Comparison of ENCODE assay signal across 10 mouse cellular contexts in genomic region chr3:89216407-89216806, GRCm38 (mm10). TPM values are rescaled to one million over a fixed set of nuclear protein-coding genes. Genes with fewer than 3 reads are reported as not detected.
DNase-seq lines count a peak whose midpoint lies in the region; ATAC-seq and TF ChIP-seq lines count a peak whose summit lies in the region.
"Not testable (repeated sequence)": the region's sequence is repeated elsewhere in the genome, so short reads cannot be mapped to it uniquely, and the experiment has no call there.
"Had no signal": no experiment of that assay in that cellular context is flagged by ENCODE, and none has a peak within 500 bp of the region (broad histone marks: within the 10 kb centered on the region; RNA-seq: fewer than 3 reads in every experiment).

No protein-coding gene starts in this region.

- not testable (repeated sequence) for H3K27ac ChIP-seq in MEL (ENCODE audit: control insufficient read depth, low read depth, low read length); forebrain, postnatal 0 days (ENCODE audit: low read depth, low read length); limb, embryonic 13.5 days; midbrain, embryonic 11.5 days (ENCODE audit: low read depth, low read length); neural tube, embryonic 12.5 days
- peak overlapping the region; percentile 98 for H3K27ac ChIP-seq in forebrain, embryonic 10.5 days
- H3K27ac ChIP-seq in hindbrain, embryonic 13.5 days = peak overlapping the region; percentile 99; the same call in 1 of the 2 replicates

- ATAC-seq in forebrain, postnatal 0 days; hindbrain, embryonic 13.5 days (ENCODE audit: low FRiP score); limb, embryonic 13.5 days (ENCODE audit: low FRiP score, low read depth); midbrain, embryonic 11.5 days (ENCODE audit: low FRiP score); neural tube, embryonic 12.5 days (ENCODE audit: low FRiP score, low read depth): not testable (repeated sequence)

- H3K4me2 ChIP-seq in forebrain, postnatal 0 days (ENCODE audit: low read depth) = peak overlapping the region; percentile 84; the same call in 1 of the 2 replicates
- H3K4me2 ChIP-seq in hindbrain, embryonic 13.5 days = peak overlapping the region; percentile 69; the same call in 1 of the 2 replicates
- H3K4me2 ChIP-seq in limb, embryonic 13.5 days (replicated peaks) = peak overlapping the region; percentile 83
- H3K4me2 ChIP-seq in midbrain, embryonic 11.5 days = peak overlapping the region; percentile 82
- H3K4me2 ChIP-seq in neural tube, embryonic 12.5 days (replicated peaks) = peak overlapping the region; percentile 73

- not testable (repeated sequence) for H3K9me3 ChIP-seq in MEL (replicated peaks; ENCODE audit: insufficient read depth, low read length); forebrain, embryonic 10.5 days; forebrain, postnatal 0 days (ENCODE audit: low read length); hindbrain, embryonic 13.5 days; limb, embryonic 13.5 days; midbrain, embryonic 11.5 days (ENCODE audit: control insufficient read depth, low read length); neural tube, embryonic 12.5 days

- TF ChIP-seq RAD21 in MEL (IDR thresholded peaks at IDR 0.05; ENCODE audit: low read depth, low read length) = not testable (repeated sequence)

- not testable (repeated sequence) for H3K4me3 ChIP-seq in MEL (ENCODE audit: control insufficient read depth in 1 of 2, insufficient read depth in 1 of 2, low read depth in 2 of 2, low read length in 2 of 2); forebrain, postnatal 0 days (ENCODE audit: low read depth, low read length); limb, embryonic 13.5 days; midbrain, embryonic 11.5 days (ENCODE audit: low read depth, low read length); neural tube, embryonic 12.5 days
- H3K4me3 ChIP-seq in forebrain, embryonic 10.5 days = peak overlapping the region; percentile 78; the same call in 1 of the 2 replicates
- H3K4me3 ChIP-seq in hindbrain, embryonic 13.5 days = peak overlapping the region; percentile 64; the same call in 1 of the 2 replicates

- peaks cover 0 to 10% of the 10 kb centered on the region in 2 experiments; a peak in 2 of 4 replicates for H3K36me3 ChIP-seq in MEL (ENCODE audit: control insufficient read depth in 1 of 2, insufficient read depth in 2 of 2, low read length in 2 of 2)
- peaks cover 47% of the 10 kb centered on the region for H3K36me3 ChIP-seq in forebrain, embryonic 10.5 days (replicated peaks)
- peaks cover 16% of the 10 kb centered on the region for H3K36me3 ChIP-seq in forebrain, postnatal 0 days (ENCODE audit: insufficient read depth)
- H3K36me3 ChIP-seq in hindbrain, embryonic 13.5 days; midbrain, embryonic 11.5 days (ENCODE audit: control insufficient read depth, insufficient read depth, low read length): not testable (repeated sequence)
- peaks cover 41% of the 10 kb centered on the region for H3K36me3 ChIP-seq in limb, embryonic 13.5 days
- peaks cover 10% of the 10 kb centered on the region; the same call in 1 of the 2 replicates for H3K36me3 ChIP-seq in neural tube, embryonic 12.5 days

- DNase-seq in MEL (ENCODE audit: low read depth, low spot score); forebrain, embryonic 10.5 days (ENCODE audit: extremely low spot score, low spot score); forebrain, postnatal 0 days; midbrain, embryonic 11.5 days (ENCODE audit: low spot score, missing footprints): not testable (repeated sequence)

- WGBS in forebrain, embryonic 10.5 days = 80% methylated on average over 7 of the region's 7 CpGs
- 66% methylated on average over 7 of the region's 7 CpGs for WGBS in forebrain, postnatal 0 days
- WGBS in hindbrain, embryonic 13.5 days = 68% methylated on average over 7 of the region's 7 CpGs
- WGBS in limb, embryonic 13.5 days = 69% methylated on average over 7 of the region's 7 CpGs
- WGBS in midbrain, embryonic 11.5 days = 77% methylated on average over 7 of the region's 7 CpGs
- WGBS in neural tube, embryonic 12.5 days = 73% methylated on average over 7 of the region's 7 CpGs

- TF ChIP-seq CTCF in MEL (IDR thresholded peaks at IDR 0.05 in 2 of 3, conservative IDR thresholded peaks at IDR 0.05 in 1 of 3; ENCODE audit: control insufficient read depth in 1 of 3, insufficient read depth in 1 of 3, low read depth in 2 of 3, low read length in 3 of 3, poor library complexity in 1 of 3, severe bottlenecking in 1 of 3); forebrain, postnatal 0 days (IDR thresholded peaks at IDR 0.05; ENCODE audit: low read depth): not testable (repeated sequence)

- not testable (repeated sequence) for TF ChIP-seq POLR2A in MEL (IDR thresholded peaks at IDR 0.05; ENCODE audit: control insufficient read depth in 1 of 2, insufficient read depth in 1 of 2, low read depth in 1 of 2, low read length in 2 of 2, poor library complexity in 1 of 2)

- H3K27me3 ChIP-seq in MEL (ENCODE audit: control insufficient read depth in 1 of 2, insufficient read depth in 2 of 2, low read length in 2 of 2); forebrain, embryonic 10.5 days (ENCODE audit: poor library complexity, severe bottlenecking); forebrain, postnatal 0 days (ENCODE audit: insufficient read depth, low read length); hindbrain, embryonic 13.5 days; limb, embryonic 13.5 days; midbrain, embryonic 11.5 days (ENCODE audit: control insufficient read depth, insufficient read depth, low read length); neural tube, embryonic 12.5 days (replicated peaks): not testable (repeated sequence)

- peaks cover 2 to 14% of the 10 kb centered on the region in 2 experiments; a peak in 3 of 4 replicates for H3K4me1 ChIP-seq in MEL (ENCODE audit: control insufficient read depth in 1 of 2, insufficient read depth in 2 of 2, low read length in 2 of 2)
- H3K4me1 ChIP-seq in forebrain, embryonic 10.5 days = peaks cover 86% of the 10 kb centered on the region
- H3K4me1 ChIP-seq in forebrain, postnatal 0 days (ENCODE audit: insufficient read depth) = not testable (repeated sequence)
- peaks cover 60% of the 10 kb centered on the region for H3K4me1 ChIP-seq in hindbrain, embryonic 13.5 days (replicated peaks)
- H3K4me1 ChIP-seq in limb, embryonic 13.5 days = peaks cover 34% of the 10 kb centered on the region
- H3K4me1 ChIP-seq in midbrain, embryonic 11.5 days (ENCODE audit: control insufficient read depth, insufficient read depth, low read length) = peaks cover 36% of the 10 kb centered on the region
- H3K4me1 ChIP-seq in neural tube, embryonic 12.5 days = peaks cover 29% of the 10 kb centered on the region

- peaks cover 10% of the 10 kb centered on the region for H3K79me2 ChIP-seq in MEL (ENCODE audit: control insufficient read depth, insufficient read depth, low read length, poor library complexity)

- not testable (repeated sequence) for H3K9ac ChIP-seq in MEL (ENCODE audit: control insufficient read depth, low read depth, low read length, poor library complexity, severe bottlenecking); forebrain, postnatal 0 days; neural tube, embryonic 12.5 days
- H3K9ac ChIP-seq in hindbrain, embryonic 13.5 days = peak overlapping the region; percentile 14; the same call in 1 of the 2 replicates
- H3K9ac ChIP-seq in limb, embryonic 13.5 days = 0 out of 2 replicates have a peak overlapping the region, but pooled peaks have one; percentile 35
- H3K9ac ChIP-seq in midbrain, embryonic 11.5 days (ENCODE audit: low read length) = peak overlapping the region; percentile 72; the same call in 1 of the 2 replicates

- not testable (repeated sequence) for TF ChIP-seq EP300 in MEL (IDR thresholded peaks at IDR 0.05; ENCODE audit: low read depth in 1 of 2, low read length in 2 of 2)

RNA-seq across cellular contexts. Expression of gene Thbs3, which starts 1.4 kb away (rescaled TPM):
- total RNA-seq in MEL (2012; rRNA removed) = 1.8 and 3.4 TPM in 2 replicates
- 1 to 10 TPM in 1 of 2 experiments, not detected in 1; 4.9 TPM for polyA plus RNA-seq in MEL (2012; ENCODE audit: insufficient read depth in 1 of 2, insufficient read length in 2 of 2, low read depth in 1 of 2, low replicate concordance in 2 of 2, missing spikeins in 1 of 2)
- 65.8 and 78.2 TPM in 2 replicates for polyA plus RNA-seq in forebrain, embryonic 10.5 days (2016; fragmentation: Nextera tagmentation; extraction: Ambion mirVana)
- total RNA-seq in forebrain, postnatal 0 days (2014; rRNA removed) = 53.6 and 74.1 TPM in 2 replicates
- 31.1 and 42.8 TPM in 2 replicates for polyA plus RNA-seq in forebrain, postnatal 0 days (2015; fragmentation: Nextera tagmentation; extraction: Ambion mirVana)
- 53.5 and 60.7 TPM in 2 replicates for polyA plus RNA-seq in hindbrain, embryonic 13.5 days (2015; fragmentation: Nextera tagmentation; extraction: Ambion mirVana)
- 63.7 and 69.8 TPM in 2 replicates for polyA plus RNA-seq in limb, embryonic 13.5 days (2015; fragmentation: Nextera tagmentation; extraction: Ambion mirVana)
- polyA plus RNA-seq in midbrain, embryonic 11.5 days (2014; fragmentation: Nextera tagmentation; extraction: Ambion mirVana) = 50.7 and 55.8 TPM in 2 replicates
- 46.4 and 48.2 TPM in 2 replicates for polyA plus RNA-seq in neural tube, embryonic 12.5 days (2016; fragmentation: Nextera tagmentation; extraction: Ambion mirVana)

RNA-seq across cellular contexts. Expression of gene Mtx1, which starts 10.5 kb away (rescaled TPM):
- 312 and 314 TPM in 2 replicates for total RNA-seq in MEL (2012; rRNA removed)
- 100 to 1,000 TPM in 1 of 2 experiments, not detected in 1; 369 TPM for polyA plus RNA-seq in MEL (2012; ENCODE audit: insufficient read depth in 1 of 2, insufficient read length in 2 of 2, low read depth in 1 of 2, low replicate concordance in 2 of 2, missing spikeins in 1 of 2)
- 227 and 242 TPM in 2 replicates for polyA plus RNA-seq in forebrain, embryonic 10.5 days (2016; fragmentation: Nextera tagmentation; extraction: Ambion mirVana)
- 142 and 167 TPM in 2 replicates for total RNA-seq in forebrain, postnatal 0 days (2014; rRNA removed)
- polyA plus RNA-seq in forebrain, postnatal 0 days (2015; fragmentation: Nextera tagmentation; extraction: Ambion mirVana) = 199 and 212 TPM in 2 replicates
- 161 and 166 TPM in 2 replicates for polyA plus RNA-seq in hindbrain, embryonic 13.5 days (2015; fragmentation: Nextera tagmentation; extraction: Ambion mirVana)
- 202 and 205 TPM in 2 replicates for polyA plus RNA-seq in limb, embryonic 13.5 days (2015; fragmentation: Nextera tagmentation; extraction: Ambion mirVana)
- 174 and 179 TPM in 2 replicates for polyA plus RNA-seq in midbrain, embryonic 11.5 days (2014; fragmentation: Nextera tagmentation; extraction: Ambion mirVana)
- polyA plus RNA-seq in neural tube, embryonic 12.5 days (2016; fragmentation: Nextera tagmentation; extraction: Ambion mirVana) = 174 TPM in 2 replicates

RNA-seq across cellular contexts. Expression of gene Muc1, which starts 12.4 kb away (rescaled TPM):
- 0.04 and 0.13 TPM in 2 replicates for total RNA-seq in MEL (2012; rRNA removed)
- polyA plus RNA-seq in MEL (2012; ENCODE audit: insufficient read depth in 1 of 2, insufficient read length in 2 of 2, low read depth in 1 of 2, low replicate concordance in 2 of 2, missing spikeins in 1 of 2) = 1 to 10 TPM in 1 of 2 experiments, not detected in 1; 1.1 TPM
- 1.7 and 1.8 TPM in 2 replicates for polyA plus RNA-seq in forebrain, embryonic 10.5 days (2016; fragmentation: Nextera tagmentation; extraction: Ambion mirVana)
- 1.3 and 1.6 TPM in 2 replicates for total RNA-seq in forebrain, postnatal 0 days (2014; rRNA removed)
- 0.27 and 0.35 TPM in 2 replicates for polyA plus RNA-seq in forebrain, postnatal 0 days (2015; fragmentation: Nextera tagmentation; extraction: Ambion mirVana)
- 1.3 and 2.8 TPM in 2 replicates for polyA plus RNA-seq in hindbrain, embryonic 13.5 days (2015; fragmentation: Nextera tagmentation; extraction: Ambion mirVana)
- polyA plus RNA-seq in limb, embryonic 13.5 days (2015; fragmentation: Nextera tagmentation; extraction: Ambion mirVana) = 0.64 and 1.1 TPM in 2 replicates
- 2.7 and 4.4 TPM in 2 replicates for polyA plus RNA-seq in midbrain, embryonic 11.5 days (2014; fragmentation: Nextera tagmentation; extraction: Ambion mirVana)
- polyA plus RNA-seq in neural tube, embryonic 12.5 days (2016; fragmentation: Nextera tagmentation; extraction: Ambion mirVana) = 0.84 and 1.1 TPM in 2 replicates
- total RNA-seq: common myeloid progenitor, adult 5-6 weeks; megakaryocyte progenitor cell, adult 5-6 weeks had no signal
- polyA plus RNA-seq: G1E had no signal

RNA-seq across cellular contexts. Expression of gene Gba, which starts 13.7 kb away (rescaled TPM):
- 42.8 and 49.1 TPM in 2 replicates for total RNA-seq in MEL (2012; rRNA removed)
- 10 to 100 TPM in 1 of 2 experiments, not detected in 1; 55.0 TPM for polyA plus RNA-seq in MEL (2012; ENCODE audit: insufficient read depth in 1 of 2, insufficient read length in 2 of 2, low read depth in 1 of 2, low replicate concordance in 2 of 2, missing spikeins in 1 of 2)
- 34.2 and 34.7 TPM in 2 replicates for polyA plus RNA-seq in forebrain, embryonic 10.5 days (2016; fragmentation: Nextera tagmentation; extraction: Ambion mirVana)
- total RNA-seq in forebrain, postnatal 0 days (2014; rRNA removed) = 46.9 and 51.1 TPM in 2 replicates
- polyA plus RNA-seq in forebrain, postnatal 0 days (2015; fragmentation: Nextera tagmentation; extraction: Ambion mirVana) = 40.4 and 41.7 TPM in 2 replicates
- 47.9 TPM in 2 replicates for polyA plus RNA-seq in hindbrain, embryonic 13.5 days (2015; fragmentation: Nextera tagmentation; extraction: Ambion mirVana)
- 35.6 and 40.2 TPM in 2 replicates for polyA plus RNA-seq in limb, embryonic 13.5 days (2015; fragmentation: Nextera tagmentation; extraction: Ambion mirVana)
- polyA plus RNA-seq in midbrain, embryonic 11.5 days (2014; fragmentation: Nextera tagmentation; extraction: Ambion mirVana) = 41.4 and 45.9 TPM in 2 replicates
- 44.0 and 50.3 TPM in 2 replicates for polyA plus RNA-seq in neural tube, embryonic 12.5 days (2016; fragmentation: Nextera tagmentation; extraction: Ambion mirVana)

RNA-seq across cellular contexts. Expression of gene Krtcap2, which starts 29.4 kb away (rescaled TPM):
- 171 and 180 TPM in 2 replicates for total RNA-seq in MEL (2012; rRNA removed)
- 100 to 1,000 TPM in 1 of 2 experiments, not detected in 1; 497 TPM for polyA plus RNA-seq in MEL (2012; ENCODE audit: insufficient read depth in 1 of 2, insufficient read length in 2 of 2, low read depth in 1 of 2, low replicate concordance in 2 of 2, missing spikeins in 1 of 2)
- 260 and 275 TPM in 2 replicates for polyA plus RNA-seq in forebrain, embryonic 10.5 days (2016; fragmentation: Nextera tagmentation; extraction: Ambion mirVana)
- total RNA-seq in forebrain, postnatal 0 days (2014; rRNA removed) = 67.0 and 68.1 TPM in 2 replicates
- 221 and 244 TPM in 2 replicates for polyA plus RNA-seq in forebrain, postnatal 0 days (2015; fragmentation: Nextera tagmentation; extraction: Ambion mirVana)
- polyA plus RNA-seq in hindbrain, embryonic 13.5 days (2015; fragmentation: Nextera tagmentation; extraction: Ambion mirVana) = 205 and 209 TPM in 2 replicates
- 332 and 333 TPM in 2 replicates for polyA plus RNA-seq in limb, embryonic 13.5 days (2015; fragmentation: Nextera tagmentation; extraction: Ambion mirVana)
- polyA plus RNA-seq in midbrain, embryonic 11.5 days (2014; fragmentation: Nextera tagmentation; extraction: Ambion mirVana) = 261 and 270 TPM in 2 replicates
- polyA plus RNA-seq in neural tube, embryonic 12.5 days (2016; fragmentation: Nextera tagmentation; extraction: Ambion mirVana) = 232 and 252 TPM in 2 replicates
